Mouse (Mus musculus) MEL (cell line): ENCODE measurements around the gene Scn4a. TPM values are rescaled to one million over a fixed set of nuclear protein-coding genes. Genes with fewer than 3 reads are reported as not detected.

Experiments used
- DNase-seq: peaks from one replicate; pipeline ENCODE4 v3.0.0; 2011; ENCODE audit warnings: low read depth, low spot score
- H3K27ac ChIP-seq: 2 replicates; pipeline ENCODE4 v1.5.1; 2012; ENCODE audit warnings: low read depth, mild to moderate bottlenecking, control low read depth, low read length, moderate library complexity; ENCODE audit not compliant: control insufficient read depth
- H3K27me3 ChIP-seq, 2 experiments: fragments of 150-350 bp in 1 of 2; sonication (generic) in 1 of 2; 2 replicates each; pipeline ENCODE4 v1.6.1; 2012; ENCODE audit warnings: low read length in 2 of 2, mild to moderate bottlenecking in 2 of 2, improper control_type of control experiment in 1 of 2, moderate library complexity in 1 of 2; ENCODE audit not compliant: insufficient read depth in 2 of 2, control insufficient read depth in 1 of 2
- H3K36me3 ChIP-seq, 2 experiments: 2 replicates each; pipeline ENCODE4 v1.6.1; 2012 to 2014; ENCODE audit warnings: low read length in 2 of 2, improper control_type of control experiment in 1 of 2, inconsistent platforms in 1 of 2, mild to moderate bottlenecking in 1 of 2; ENCODE audit not compliant: insufficient read depth in 2 of 2, control insufficient read depth in 1 of 2
- H3K4me1 ChIP-seq, 2 experiments: fragments of 150-350 bp in 1 of 2; sonication (generic) in 1 of 2; 2 replicates each; pipeline ENCODE4 v1.6.1; 2012; ENCODE audit warnings: low read length in 2 of 2, improper control_type of control experiment in 1 of 2, mild to moderate bottlenecking in 1 of 2; ENCODE audit not compliant: insufficient read depth in 2 of 2, control insufficient read depth in 1 of 2
- H3K4me3 ChIP-seq, 2 experiments: fragments of 150-350 bp in 1 of 2; sonication (generic) in 1 of 2; 2 replicates each; pipeline ENCODE4 v1.5.1; 2012; ENCODE audit warnings: low read depth in 2 of 2, low read length in 2 of 2, mild to moderate bottlenecking in 2 of 2, moderate library complexity in 2 of 2, control low read depth in 1 of 2, improper control_type of control experiment in 1 of 2; ENCODE audit not compliant: control insufficient read depth in 1 of 2, insufficient read depth in 1 of 2
- H3K79me2 ChIP-seq: 2 replicates; pipeline ENCODE4 v1.6.1; 2012; ENCODE audit warnings: mild to moderate bottlenecking, low read length, moderate library complexity; ENCODE audit not compliant: control insufficient read depth, poor library complexity, insufficient read depth
- H3K9ac ChIP-seq: 2 replicates; pipeline ENCODE4 v1.6.1; 2012; ENCODE audit warnings: low read depth, mild to moderate bottlenecking, control low read depth, low read length, moderate library complexity; ENCODE audit not compliant: control insufficient read depth, poor library complexity, severe bottlenecking
- H3K9me3 ChIP-seq: fragments of 150-350 bp; sonication (generic); replicated peaks from 2 replicates; pipeline ENCODE4 v1.6.1; 2012; ENCODE audit warnings: mild to moderate bottlenecking, low read length, improper control_type of control experiment, moderate library complexity; ENCODE audit not compliant: insufficient read depth
- BHLHE40 ChIP-seq: IDR thresholded peaks from 2 replicates; pipeline ENCODE4 v1.6.1; 2012; ENCODE audit warnings: low read depth, mild to moderate bottlenecking, inconsistent platforms, low read length, improper control_type of control experiment, borderline replicate concordance
- E2F4 ChIP-seq: IDR thresholded peaks from 2 replicates; pipeline ENCODE4 v1.6.1; 2011; ENCODE audit warnings: low read depth, low read length, improper control_type of control experiment, borderline replicate concordance
- ELF1 ChIP-seq: IDR thresholded peaks from 2 replicates; pipeline ENCODE4 v1.6.1; 2014; ENCODE audit warnings: low read depth, mild to moderate bottlenecking, inconsistent platforms, low read length, improper control_type of control experiment, moderate library complexity
- EP300 ChIP-seq, 2 experiments: IDR thresholded peaks; 2 replicates each; pipeline ENCODE4 v1.6.1; 2011; ENCODE audit warnings: improper control_type of control experiment in 2 of 2, low read length in 2 of 2, low read depth in 1 of 2, mild to moderate bottlenecking in 1 of 2
- GATA1 ChIP-seq: IDR thresholded peaks from 2 replicates; pipeline ENCODE4 v1.6.1; 2011; ENCODE audit warnings: low read depth, low read length, improper control_type of control experiment
- HCFC1 ChIP-seq: IDR thresholded peaks from 2 replicates; pipeline ENCODE4 v1.6.1; 2012; ENCODE audit warnings: low read depth, mild to moderate bottlenecking, inconsistent platforms, low read length, improper control_type of control experiment, moderate library complexity
- JUND ChIP-seq: IDR thresholded peaks from 2 replicates; pipeline ENCODE4 v1.6.1; 2011; ENCODE audit warnings: low read depth, mild to moderate bottlenecking, improper control_type of control experiment, low read length
- KAT2A ChIP-seq: conservative IDR thresholded peaks from 2 replicates; pipeline ENCODE4 v1.6.1; 2012; ENCODE audit warnings: low read depth, low read length, improper control_type of control experiment, inconsistent platforms
- MAX ChIP-seq: IDR thresholded peaks from 2 replicates; pipeline ENCODE4 v1.6.1; 2011; ENCODE audit warnings: low read length, improper control_type of control experiment
- MAZ ChIP-seq: IDR thresholded peaks from 2 replicates; pipeline ENCODE4 v1.6.1; 2012; ENCODE audit warnings: low read depth, mild to moderate bottlenecking, inconsistent platforms, low read length, improper control_type of control experiment
- MEF2A ChIP-seq: IDR thresholded peaks from 2 replicates; pipeline ENCODE4 v1.6.1; 2014; ENCODE audit warnings: low read depth, mild to moderate bottlenecking, inconsistent platforms, low read length, improper control_type of control experiment; ENCODE audit not compliant: poor library complexity, insufficient replicate concordance, severe bottlenecking; ENCODE audit errors: extremely low read depth
- MXI1 ChIP-seq: IDR thresholded peaks from 2 replicates; pipeline ENCODE4 v1.6.1; 2011; ENCODE audit warnings: mild to moderate bottlenecking, low read depth, low read length, improper control_type of control experiment
- MYB ChIP-seq: IDR thresholded peaks from 2 replicates; pipeline ENCODE4 v1.6.1; 2011; ENCODE audit warnings: mild to moderate bottlenecking, low read depth, low read length, improper control_type of control experiment
- RAD21 ChIP-seq: IDR thresholded peaks from 2 replicates; pipeline ENCODE4 v1.6.1; 2011; ENCODE audit warnings: mild to moderate bottlenecking, low read depth, low read length, improper control_type of control experiment
- RCOR1 ChIP-seq: IDR thresholded peaks from 2 replicates; pipeline ENCODE4 v1.6.1; 2012; ENCODE audit warnings: low read depth, mild to moderate bottlenecking, inconsistent platforms, low read length, improper control_type of control experiment
- SIN3A ChIP-seq: IDR thresholded peaks from 2 replicates; pipeline ENCODE4 v1.6.1; 2012; ENCODE audit warnings: low read length, improper control_type of control experiment, inconsistent platforms
- SMC3 ChIP-seq: IDR thresholded peaks from 2 replicates; pipeline ENCODE4 v1.6.1; 2011; ENCODE audit warnings: low read depth, low read length, improper control_type of control experiment
- UBTF ChIP-seq: IDR thresholded peaks from 2 replicates; pipeline ENCODE4 v1.6.1; 2012; ENCODE audit warnings: low read depth, mild to moderate bottlenecking, inconsistent platforms, low read length, improper control_type of control experiment, moderate library complexity, borderline replicate concordance; ENCODE audit not compliant: insufficient read depth
- USF2 ChIP-seq, 2 experiments: IDR thresholded peaks; 2 replicates each; pipeline ENCODE4 v1.6.1; 2011 to 2012; ENCODE audit warnings: improper control_type of control experiment in 2 of 2, low read length in 2 of 2, borderline replicate concordance in 1 of 2, inconsistent platforms in 1 of 2, low read depth in 1 of 2, mild to moderate bottlenecking in 1 of 2; ENCODE audit not compliant: insufficient read depth in 1 of 2
- ZMIZ1 ChIP-seq: IDR thresholded peaks from 2 replicates; pipeline ENCODE4 v1.6.1; 2012; ENCODE audit warnings: low read depth, mild to moderate bottlenecking, inconsistent platforms, low read length, improper control_type of control experiment, moderate library complexity
- ZNF384 ChIP-seq: IDR thresholded peaks from 2 replicates; pipeline ENCODE4 v1.6.1; 2012; ENCODE audit warnings: low read depth, mild to moderate bottlenecking, inconsistent platforms, low read length, improper control_type of control experiment
- polyA plus RNA-seq, 2 experiments: library from polyadenylated mRNA; stranded (reverse) in 1 of 2; unstranded in 1 of 2; fragments of >175 nt in 1 of 2; fragments of >200 nt in 1 of 2; gene quantifications; 2 replicates each; pipeline versions ENCODE4 v1.2.1 to v1.2.4; 2012; ENCODE audit warnings: low replicate concordance in 2 of 2, low read depth in 1 of 2; ENCODE audit not compliant: insufficient read length in 2 of 2, insufficient read depth in 1 of 2, missing spikeins in 1 of 2
- total RNA-seq: library from RNA; depleted of rRNA; stranded (reverse); fragments of 300-350 nt; gene quantifications from 2 replicates; pipeline ENCODE4 v1.2.3, GENCODE M21; 2012

Scn4a gene
- total and polyA plus RNA-seq, 3 experiments: 0.04 to 0.15 TPM; not detected in 1

GRCm38 (mm10) chr11:106310123-106310522, 43.0 kb downstream of the Scn4a start:
- Histone ChIP-seq H3K27me3 (peaks cover 1 to 5% of the 10 kb centered on the region in 2 experiments; a peak in 2 of 4 replicates), H3K36me3 (no peaks in the 10 kb centered on the region), H3K27ac (no peak overlapping the region), H3K79me2 (no peaks in the 10 kb centered on the region), H3K9me3 (no peaks in the 10 kb centered on the region), H3K4me3 (no peak overlapping the region), H3K9ac (no peak overlapping the region), H3K4me1 (peaks cover 0 to 6% of the 10 kb centered on the region in 2 experiments; a peak in 1 of 4 replicates)
- DNase-seq: no peak
- TF ChIP-seq USF2 (IDR thresholded peaks at IDR 0.05; ENCODE audit: borderline replicate concordance in 1 of 2, insufficient read depth in 1 of 2, low read depth in 1 of 2, low read length in 2 of 2) (no peak), GATA1 (no peak), RAD21 (no peak), HCFC1 (no peak), UBTF (no peak), EP300 (IDR thresholded peaks at IDR 0.05; ENCODE audit: low read depth in 1 of 2, low read length in 2 of 2) (no peak), MAX (no peak), ELF1 (no peak), MEF2A (no peak), JUND (no peak), SMC3 (no peak), RCOR1 (no peak), SIN3A (no peak), ZNF384 (no peak), MYB (no peak), E2F4 (no peak)

- H3K27ac ChIP-seq: no peak overlapping the region
- DNase-seq: no peak
- H3K4me1 ChIP-seq: no peaks in the 10 kb centered on the region
- no peaks in the 10 kb centered on the region for H3K79me2 ChIP-seq
- H3K4me3 ChIP-seq: no peak overlapping the region
- TF ChIP-seq KAT2A: no peak
- no peak for TF ChIP-seq BHLHE40
- TF ChIP-seq USF2 (IDR thresholded peaks at IDR 0.05; ENCODE audit: borderline replicate concordance in 1 of 2, insufficient read depth in 1 of 2, low read depth in 1 of 2, low read length in 2 of 2): no peak
- no peak for TF ChIP-seq MAZ
- no peak for TF ChIP-seq GATA1
- TF ChIP-seq MXI1: no peak
- TF ChIP-seq EP300 (IDR thresholded peaks at IDR 0.05; ENCODE audit: low read depth in 1 of 2, low read length in 2 of 2): no peak
- TF ChIP-seq ZMIZ1: no peak
- peaks cover 5 to 13% of the 10 kb centered on the region in 2 experiments; a peak in 3 of 4 replicates for H3K27me3 ChIP-seq
- no peaks in the 10 kb centered on the region for H3K9me3 ChIP-seq
- H3K36me3 ChIP-seq: no peaks in the 10 kb centered on the region
- no peak overlapping the region for H3K9ac ChIP-seq
These were observed 44.9 kb downstream of the Scn4a start for GRCm38 (mm10) chr11:106308162-106308561.
